Mouse (Mus musculus): ENCODE results near the gene Cyb561. TPM values are rescaled to one million over a fixed set of nuclear protein-coding genes. Genes with fewer than 3 reads are reported as not detected.

Cyb561 gene
- 2.7 TPM for polyA plus RNA-seq (2012; fragmentation: generic; extraction: Trizol)
- long read RNA-seq, experiment 1, partial matches to known transcripts: 0 of 2 reads
- long read RNA-seq, experiment 1, other reads (novel, unspliced or antisense): 0 of 2 reads
- long read RNA-seq, experiment 2, transcript Cyb561-201 (6 exons, 2,741 nt): major isoform, 38 of 56 reads
- long read RNA-seq, experiment 2, transcript Cyb561-206 (6 exons, 1,130 nt): minor isoform, 7 of 56 reads
- long read RNA-seq, experiment 2, partial matches to known transcripts: 0 of 56 reads
- long read RNA-seq, experiment 2, other reads (novel, unspliced or antisense): 11 of 56 reads

DNA sequence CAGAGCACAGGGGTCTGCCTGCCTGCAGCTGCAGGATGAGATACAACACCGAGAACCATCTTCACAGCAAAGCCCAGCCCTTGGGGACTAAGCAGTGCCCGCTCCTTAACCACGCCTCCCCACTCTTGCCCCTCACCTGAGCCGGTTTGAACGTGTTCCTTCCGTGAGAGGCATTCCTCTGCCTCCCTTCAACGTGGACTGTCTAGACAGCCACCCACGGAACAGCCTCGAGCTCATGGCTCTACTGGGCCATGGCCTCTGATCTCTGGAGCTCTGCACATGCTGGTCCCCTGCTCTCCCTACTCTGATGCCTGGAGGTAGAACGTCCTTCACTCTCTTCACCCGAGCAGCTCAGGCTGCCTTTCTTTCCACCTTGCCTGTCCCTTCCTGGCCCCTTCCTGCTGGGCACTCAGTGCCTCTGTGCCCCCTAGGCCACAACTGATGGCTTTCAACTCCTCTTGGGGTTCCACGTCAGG, at the start of gene Cyb561:
TSS of gene Cyb561 (minus strand) at position 426 of the 476 bp plus-strand sequence.
- no peaks in the 10 kb centered on the region for H3K27me3 ChIP-seq (ENCODE audit: control insufficient read depth, insufficient read depth, insufficient read length)
- peak within 1 kb of the TSS; percentile 6 for H3ac ChIP-seq (ENCODE audit: control insufficient read depth, insufficient read length, low read depth)
- H3K79me3 ChIP-seq (ENCODE audit: low read depth): no peaks in the 10 kb centered on the region
- no peak within 1 kb of the TSS for H3K4me3 ChIP-seq (ENCODE audit: insufficient read depth, poor library complexity, severe bottlenecking)
- H3K79me2 ChIP-seq (ENCODE audit: control insufficient read depth, insufficient read depth): no peaks in the 10 kb centered on the region
- TF ChIP-seq CTCF (IDR thresholded peaks at IDR 0.05; ENCODE audit: control insufficient read depth, insufficient read depth, insufficient read length) (no peak), MAX (IDR thresholded peaks at IDR 0.05) (no peak), USF1 (IDR thresholded peaks at IDR 0.05; ENCODE audit: low read depth) (no peak), CEBPB (IDR thresholded peaks at IDR 0.05; ENCODE audit: low read depth) (no peak)
- H3K36me3 ChIP-seq (ENCODE audit: control insufficient read depth, insufficient read depth): no peaks in the 10 kb centered on the region

DNA sequence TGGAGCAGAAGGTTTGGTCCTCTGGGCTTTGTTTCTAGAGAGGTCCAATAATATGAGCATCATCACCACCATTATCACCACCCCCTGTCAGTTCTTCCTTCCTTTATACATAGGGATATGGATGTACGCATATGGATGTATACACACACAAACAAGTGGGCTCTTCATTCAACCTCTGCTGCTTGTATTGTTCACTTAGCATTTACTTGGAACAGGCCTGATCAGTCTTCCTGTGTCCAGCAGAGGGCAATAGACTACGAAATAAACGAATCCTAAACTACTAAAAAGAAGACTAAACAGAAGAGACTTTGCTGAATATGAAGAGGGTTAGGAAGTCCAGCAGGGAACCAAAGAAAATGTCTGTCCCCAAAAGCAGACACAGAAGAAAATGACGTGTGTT, 48.6 kb upstream of the Cyb561 start:
- Histone ChIP-seq H3K27me3 (ENCODE audit: control insufficient read depth, insufficient read depth, insufficient read length) (peaks cover 37% of the 10 kb centered on the region), H3K36me3 (ENCODE audit: control insufficient read depth, insufficient read depth) (no peaks in the 10 kb centered on the region), H3ac (ENCODE audit: control insufficient read depth, insufficient read length, low read depth) (no peak overlapping the region), H3K4me3 (ENCODE audit: insufficient read depth, poor library complexity, severe bottlenecking) (no peak overlapping the region), H3K79me2 (ENCODE audit: control insufficient read depth, insufficient read depth) (no peaks in the 10 kb centered on the region), H3K79me3 (ENCODE audit: low read depth) (no peaks in the 10 kb centered on the region)
- TF ChIP-seq MYOG (IDR thresholded peaks at IDR 0.05; ENCODE audit: control insufficient read depth, extremely low read depth, insufficient read length) (no peak), MAX (IDR thresholded peaks at IDR 0.05) (no peak), CEBPB (IDR thresholded peaks at IDR 0.05; ENCODE audit: low read depth) (no peak), MYOD1 (IDR thresholded peaks at IDR 0.05; ENCODE audit: control insufficient read depth, insufficient read length, low read depth) (no peak), FOSL1 (IDR thresholded peaks at IDR 0.05; ENCODE audit: insufficient read depth, low read length, poor library complexity, severe bottlenecking) (no peak)

DNA sequence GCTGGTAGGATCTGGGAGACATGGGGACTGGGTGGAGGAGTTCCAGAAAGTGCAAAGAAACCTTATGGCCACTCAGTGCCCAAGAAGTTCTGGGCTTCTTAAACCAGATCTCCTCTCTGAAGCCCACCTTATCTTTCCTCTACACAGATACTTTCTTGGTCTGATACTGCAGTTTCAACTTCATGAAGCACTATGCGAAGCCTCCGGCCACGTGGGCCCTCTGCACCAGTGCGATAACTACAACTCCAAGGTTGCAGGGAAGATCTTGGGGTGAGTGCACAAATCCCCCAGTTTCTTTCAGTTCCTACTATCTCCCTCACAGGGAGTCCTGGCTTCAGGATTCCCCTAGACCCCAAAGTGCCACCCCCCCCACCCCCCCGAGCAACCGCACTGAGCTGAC, 46.9 kb upstream of the Cyb561 start:
- Histone ChIP-seq H3K27me3 (ENCODE audit: control insufficient read depth, insufficient read depth, insufficient read length) (peaks cover 48% of the 10 kb centered on the region), H3K36me3 (ENCODE audit: control insufficient read depth, insufficient read depth) (no peaks in the 10 kb centered on the region), H3ac (ENCODE audit: control insufficient read depth, insufficient read length, low read depth) (no peak overlapping the region), H3K4me3 (ENCODE audit: insufficient read depth, poor library complexity, severe bottlenecking) (no peak overlapping the region), H3K79me2 (ENCODE audit: control insufficient read depth, insufficient read depth) (no peaks in the 10 kb centered on the region), H3K79me3 (ENCODE audit: low read depth) (no peaks in the 10 kb centered on the region)
- TF ChIP-seq FOSL1 (IDR thresholded peaks at IDR 0.05; ENCODE audit: insufficient read depth, low read length, poor library complexity, severe bottlenecking) (no peak), MAX (IDR thresholded peaks at IDR 0.05) (no peak), CEBPB (IDR thresholded peaks at IDR 0.05; ENCODE audit: low read depth) (no peak), MYOD1 (IDR thresholded peaks at IDR 0.05; ENCODE audit: control insufficient read depth, insufficient read length, low read depth) (no peak), USF1 (IDR thresholded peaks at IDR 0.05; ENCODE audit: low read depth) (no peak), CTCF (IDR thresholded peaks at IDR 0.05; ENCODE audit: control insufficient read depth, insufficient read depth, insufficient read length) (no peak), MYOG (IDR thresholded peaks at IDR 0.05; ENCODE audit: control insufficient read depth, extremely low read depth, insufficient read length) (no peak)

DNA sequence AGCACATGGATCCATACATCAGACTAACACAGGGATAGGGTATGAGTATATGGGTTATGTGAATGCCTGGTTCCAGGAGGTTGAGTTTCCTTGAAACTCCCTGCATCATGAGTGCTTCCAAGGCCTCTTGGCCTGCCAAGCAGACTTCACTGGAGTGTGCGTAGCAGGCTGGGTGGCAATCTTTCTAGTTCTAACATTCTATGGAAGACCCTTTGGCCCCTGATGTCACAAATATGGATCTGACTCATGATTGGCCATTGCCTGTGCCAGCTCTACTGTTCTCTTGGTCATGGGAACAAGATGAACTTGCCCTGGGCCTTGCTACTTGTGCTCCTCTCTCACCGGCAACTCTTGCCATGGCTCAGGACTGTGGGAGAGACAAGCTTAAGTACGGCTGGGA, 41.2 kb upstream of the Cyb561 start, which contains the start of gene Ace3:
TSS of gene Ace3 (plus strand) at position 301 of the 400 bp plus-strand sequence.
- no peak for TF ChIP-seq CTCF (IDR thresholded peaks at IDR 0.05; ENCODE audit: control insufficient read depth, insufficient read depth, insufficient read length)
- no peak for TF ChIP-seq MYOD1 (IDR thresholded peaks at IDR 0.05; ENCODE audit: control insufficient read depth, insufficient read length, low read depth)
- no peak for TF ChIP-seq MYOG (IDR thresholded peaks at IDR 0.05; ENCODE audit: control insufficient read depth, extremely low read depth, insufficient read length)
- TF ChIP-seq FOSL1 (IDR thresholded peaks at IDR 0.05; ENCODE audit: insufficient read depth, low read length, poor library complexity, severe bottlenecking): no peak
- no peak for TF ChIP-seq USF1 (IDR thresholded peaks at IDR 0.05; ENCODE audit: low read depth)
- TF ChIP-seq MAX (IDR thresholded peaks at IDR 0.05): no peak
- TF ChIP-seq CEBPB (IDR thresholded peaks at IDR 0.05; ENCODE audit: low read depth): no peak
- no peaks in the 10 kb centered on the region for H3K79me3 ChIP-seq (ENCODE audit: low read depth)
- H3ac ChIP-seq (ENCODE audit: control insufficient read depth, insufficient read length, low read depth): no peak within 1 kb of the TSS
- no peaks in the 10 kb centered on the region for H3K36me3 ChIP-seq (ENCODE audit: control insufficient read depth, insufficient read depth)
- peaks cover 58% of the 10 kb centered on the region for H3K27me3 ChIP-seq (ENCODE audit: control insufficient read depth, insufficient read depth, insufficient read length)
- H3K79me2 ChIP-seq (ENCODE audit: control insufficient read depth, insufficient read depth): no peaks in the 10 kb centered on the region
- H3K4me3 ChIP-seq (ENCODE audit: insufficient read depth, poor library complexity, severe bottlenecking): no peak within 1 kb of the TSS

DNA sequence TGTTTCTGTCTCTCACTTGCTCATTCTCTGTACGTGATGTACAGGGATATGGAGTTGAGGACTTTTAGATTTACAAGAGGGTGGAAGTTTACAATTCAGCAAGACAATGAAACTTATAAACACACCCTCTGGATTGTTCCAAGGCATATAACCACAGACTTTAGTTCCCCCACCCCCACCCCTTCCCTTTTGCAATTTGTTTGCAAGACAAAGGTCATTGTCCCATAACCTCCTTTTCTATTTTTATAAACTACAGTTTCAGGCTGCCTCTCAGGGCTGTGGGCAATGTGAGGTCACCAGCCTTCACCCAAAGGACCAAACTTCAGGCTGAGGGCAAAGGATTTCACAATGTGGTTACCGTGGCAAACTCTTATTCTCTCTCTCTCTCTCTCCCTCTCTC, 37.1 kb upstream of the Cyb561 start:
- no peak overlapping the region for H3ac ChIP-seq (ENCODE audit: control insufficient read depth, insufficient read length, low read depth)
- H3K36me3 ChIP-seq (ENCODE audit: control insufficient read depth, insufficient read depth): no peaks in the 10 kb centered on the region
- no peaks in the 10 kb centered on the region for H3K79me3 ChIP-seq (ENCODE audit: low read depth)
- no peak overlapping the region for H3K4me3 ChIP-seq (ENCODE audit: insufficient read depth, poor library complexity, severe bottlenecking)
- H3K79me2 ChIP-seq (ENCODE audit: control insufficient read depth, insufficient read depth): no peaks in the 10 kb centered on the region
- peaks cover 22% of the 10 kb centered on the region for H3K27me3 ChIP-seq (ENCODE audit: control insufficient read depth, insufficient read depth, insufficient read length)
- TF ChIP-seq MYOD1 (IDR thresholded peaks at IDR 0.05; ENCODE audit: control insufficient read depth, insufficient read length, low read depth): no peak

DNA sequence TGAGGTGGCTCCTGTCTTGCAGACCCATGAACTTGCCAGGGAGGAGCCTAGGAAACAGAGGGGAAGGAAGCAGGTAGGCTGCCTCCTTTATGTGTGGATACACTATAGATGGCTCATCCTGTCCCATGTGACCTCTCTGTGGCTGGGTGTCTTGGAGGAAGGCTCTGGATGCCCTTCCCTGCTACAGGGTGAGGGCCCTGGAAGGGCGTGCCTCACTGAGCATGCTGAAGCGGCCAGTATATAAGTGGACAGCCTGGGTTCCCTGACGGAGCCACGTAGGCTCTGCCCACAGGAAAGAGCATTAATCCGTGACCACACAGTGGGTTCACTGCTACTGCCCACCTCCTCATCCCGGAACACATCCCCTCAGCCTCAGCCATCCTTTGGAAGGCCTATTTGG, 36.3 kb upstream of the Cyb561 start:
- Histone ChIP-seq H3K79me3 (ENCODE audit: low read depth) (no peaks in the 10 kb centered on the region), H3K79me2 (ENCODE audit: control insufficient read depth, insufficient read depth) (no peaks in the 10 kb centered on the region), H3K4me3 (ENCODE audit: insufficient read depth, poor library complexity, severe bottlenecking) (no peak overlapping the region), H3K27me3 (ENCODE audit: control insufficient read depth, insufficient read depth, insufficient read length) (peaks cover 14% of the 10 kb centered on the region), H3ac (ENCODE audit: control insufficient read depth, insufficient read length, low read depth) (no peak overlapping the region), H3K36me3 (ENCODE audit: control insufficient read depth, insufficient read depth) (no peaks in the 10 kb centered on the region)
- TF ChIP-seq MYOG (IDR thresholded peaks at IDR 0.05; ENCODE audit: control insufficient read depth, extremely low read depth, insufficient read length) (no peak), USF1 (IDR thresholded peaks at IDR 0.05; ENCODE audit: low read depth) (no peak), MYOD1 (IDR thresholded peaks at IDR 0.05; ENCODE audit: control insufficient read depth, insufficient read length, low read depth) (no peak), CTCF (IDR thresholded peaks at IDR 0.05; ENCODE audit: control insufficient read depth, insufficient read depth, insufficient read length) (no peak), CEBPB (IDR thresholded peaks at IDR 0.05; ENCODE audit: low read depth) (no peak), MAX (IDR thresholded peaks at IDR 0.05) (no peak), FOSL1 (IDR thresholded peaks at IDR 0.05; ENCODE audit: insufficient read depth, low read length, poor library complexity, severe bottlenecking) (no peak)
